Comparison of ENCODE assay signal across 7 mouse cellular contexts in the genomic region with DNA sequence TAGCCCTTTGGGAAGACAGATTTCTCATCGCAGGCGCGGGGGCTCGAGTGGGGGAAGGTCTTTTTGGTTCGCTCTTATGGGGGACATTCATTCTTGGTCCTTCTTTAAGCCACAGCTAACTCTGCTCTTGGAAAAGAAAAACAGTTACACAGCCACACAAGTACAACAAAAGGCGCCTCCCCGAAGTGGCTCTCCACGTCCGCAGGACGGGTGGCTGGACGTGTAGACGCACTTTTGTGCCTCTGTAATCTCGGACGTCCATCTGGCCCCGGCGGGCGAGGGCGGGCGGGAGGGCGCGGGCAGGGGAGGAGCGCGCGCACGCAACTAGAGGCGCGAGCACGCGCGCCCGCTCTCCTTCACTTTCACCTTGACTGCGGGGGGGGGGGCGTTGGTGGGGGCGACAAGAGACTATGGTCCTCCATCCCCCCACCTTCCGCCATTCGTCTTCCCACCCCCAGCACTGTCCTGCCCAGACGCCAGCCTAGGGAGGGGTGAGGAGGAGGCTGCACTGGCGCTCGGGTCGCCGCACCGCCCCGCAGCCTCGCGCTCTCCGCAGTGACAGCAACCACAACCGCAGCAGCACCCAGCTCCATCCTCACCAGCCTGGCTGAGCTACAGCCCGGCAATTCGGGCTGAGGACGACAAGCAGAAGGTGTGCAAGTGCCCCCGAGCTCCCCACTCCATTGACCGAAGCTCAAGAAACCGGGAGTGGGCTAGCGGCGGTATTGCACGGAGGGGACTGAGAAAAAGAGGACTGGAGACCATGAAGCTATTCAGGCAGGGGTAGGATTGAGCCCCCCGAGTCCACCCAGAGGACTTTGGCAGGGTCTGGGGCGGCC.
DNase-seq lines count a peak whose midpoint lies in the region; ATAC-seq and TF ChIP-seq lines count a peak whose summit lies in the region.

No protein-coding gene starts in this region.

- no peak for TF ChIP-seq POLR2A in lung, adult 2 months (IDR thresholded peaks at IDR 0.05; ENCODE audit: borderline replicate concordance, extremely low read depth, low read depth, low read length)
- peak; percentile 72 for TF ChIP-seq POLR2A in cerebellum, adult 2 months (IDR thresholded peaks at IDR 0.05; ENCODE audit: borderline replicate concordance, insufficient read depth, low read length)
- peak; percentile 56 for TF ChIP-seq POLR2A in olfactory bulb, adult 2 months (IDR thresholded peaks at IDR 0.05; ENCODE audit: insufficient read depth, low read depth, low read length)

- TF ChIP-seq CTCF in lung, adult 2 months (IDR thresholded peaks at IDR 0.05; ENCODE audit: insufficient read depth, low read length), result no peak
- TF ChIP-seq CTCF in cerebellum, adult 2 months (IDR thresholded peaks at IDR 0.05; ENCODE audit: borderline replicate concordance, insufficient read depth, low read depth, low read length), result no peak
- no peak for TF ChIP-seq CTCF in olfactory bulb, adult 2 months (IDR thresholded peaks at IDR 0.05; ENCODE audit: insufficient read depth, low read depth, low read length)

- no peaks in the 10 kb centered on the region for H3K9me3 ChIP-seq in forebrain, embryonic 11.5 days (ENCODE audit: control insufficient read depth, low read length)
- no peaks in the 10 kb centered on the region for H3K9me3 ChIP-seq in limb, embryonic 11.5 days (ENCODE audit: control insufficient read depth, low read length)

- peak overlapping the region; percentile 79 for H3K4me2 ChIP-seq in forebrain, embryonic 11.5 days (ENCODE audit: low read depth, low read length, severe bottlenecking)
- H3K4me2 ChIP-seq in limb, embryonic 11.5 days (ENCODE audit: low read depth, severe bottlenecking), result peak overlapping the region; percentile 63

- H3K27me3 ChIP-seq in cerebellum, adult 2 months (ENCODE audit: control insufficient read depth, insufficient read depth, low read length), result no peaks in the 10 kb centered on the region; the same call in 1 of the 2 replicates
- peaks cover 65% of the 10 kb centered on the region for H3K27me3 ChIP-seq in forebrain, embryonic 11.5 days (ENCODE audit: control insufficient read depth, insufficient read depth, low read length)
- peaks cover 81% of the 10 kb centered on the region for H3K27me3 ChIP-seq in limb, embryonic 11.5 days (ENCODE audit: control insufficient read depth, insufficient read depth, low read length)

- H3K4me3 ChIP-seq in lung, adult 2 months (replicated peaks; ENCODE audit: extremely low read depth, low read depth, low read length), result peak overlapping the region; percentile 68
- peak overlapping the region; percentile 100 for H3K4me3 ChIP-seq in cerebellum, adult 2 months (replicated peaks; ENCODE audit: insufficient read depth, low read depth, low read length)
- peak overlapping the region; percentile 48 for H3K4me3 ChIP-seq in forebrain, embryonic 11.5 days (ENCODE audit: low read depth, low read length)
- peak overlapping the region; percentile 36 for H3K4me3 ChIP-seq in limb, embryonic 11.5 days (ENCODE audit: low read depth, low read length)
- H3K4me3 ChIP-seq in olfactory bulb, adult 2 months (ENCODE audit: insufficient read depth, low read depth, low read length), result peak overlapping the region; percentile 91

- no peak for DNase-seq in lung, adult 2 months
- DNase-seq in lung, postnatal 36 days, result no peak
- peak; percentile 88 for DNase-seq in cerebellum, adult 2 months
- DNase-seq in forebrain, embryonic 11.5 days (ENCODE audit: low spot score), result peak; percentile 78
- peak; percentile 68 for DNase-seq in limb, embryonic 11.5 days (ENCODE audit: low spot score)
- no peak for DNase-seq in ovary, postnatal 36 days (ENCODE audit: low spot score)

- peak; percentile 54 for ATAC-seq in forebrain, embryonic 11.5 days (replicated peaks; ENCODE audit: low FRiP score)
- ATAC-seq in limb, embryonic 11.5 days (ENCODE audit: insufficient number of reproducible peaks, low FRiP score, low TSS enrichment, low read depth), result no peak

- no peaks in the 10 kb centered on the region for H3K36me3 ChIP-seq in forebrain, embryonic 11.5 days (ENCODE audit: control insufficient read depth, insufficient read depth, low read length)
- H3K36me3 ChIP-seq in limb, embryonic 11.5 days (ENCODE audit: control insufficient read depth, insufficient read depth, low read length), result no peaks in the 10 kb centered on the region

- under 1% methylated on average over 55 of the region's 58 CpGs for WGBS in lung, adult 2 months
- under 1% methylated on average over 58 of the region's 58 CpGs for WGBS in cerebellum, adult 2 months
- WGBS in forebrain, embryonic 11.5 days, result under 1% methylated on average over 56 of the region's 58 CpGs
- 0% methylated on average over 53 of the region's 58 CpGs for WGBS in limb, embryonic 11.5 days
- WGBS in olfactory bulb, adult 2 months, result under 1% methylated on average over 58 of the region's 58 CpGs

- H3K9ac ChIP-seq in forebrain, embryonic 11.5 days (ENCODE audit: low read length), result peak overlapping the region; percentile 59
- H3K9ac ChIP-seq in limb, embryonic 11.5 days (ENCODE audit: low read length), result no peak overlapping the region

- peak overlapping the region; percentile 99 for H3K27ac ChIP-seq in cerebellum, adult 2 months (ENCODE audit: insufficient read depth, low read length)
- H3K27ac ChIP-seq in forebrain, embryonic 11.5 days (ENCODE audit: low read depth, low read length), result peak overlapping the region; percentile 88
- H3K27ac ChIP-seq in limb, embryonic 11.5 days (replicated peaks; ENCODE audit: low read depth, low read length), result no peak overlapping the region
- peak overlapping the region; percentile 100 for H3K27ac ChIP-seq in olfactory bulb, adult 2 months (ENCODE audit: insufficient read depth, low read depth, low read length)

- peaks cover 8% of the 10 kb centered on the region; the same call in 1 of the 2 replicates for H3K4me1 ChIP-seq in lung, adult 2 months (ENCODE audit: control insufficient read depth, insufficient read depth, low read length)
- peaks cover 24% of the 10 kb centered on the region for H3K4me1 ChIP-seq in cerebellum, adult 2 months (ENCODE audit: control insufficient read depth, insufficient read depth, low read length)
- H3K4me1 ChIP-seq in forebrain, embryonic 11.5 days (replicated peaks; ENCODE audit: control insufficient read depth, insufficient read depth, low read length), result peaks cover 13% of the 10 kb centered on the region
- H3K4me1 ChIP-seq in limb, embryonic 11.5 days (ENCODE audit: control insufficient read depth, insufficient read depth, low read length), result peaks cover 17% of the 10 kb centered on the region
- peaks cover 17% of the 10 kb centered on the region for H3K4me1 ChIP-seq in olfactory bulb, adult 2 months (ENCODE audit: control insufficient read depth, insufficient read depth, low read length)

Comparison
In these comparisons a context has a peak if more than half of its experiments do, and no peak if none do; other contexts are left out.
1. DNase-seq: peak in cerebellum, adult 2 months (2 of 2), forebrain, embryonic 11.5 days (single experiment) and limb, embryonic 11.5 days (single experiment); none in lung, adult 2 months (single experiment), lung, postnatal 36 days (single experiment) and ovary, postnatal 36 days (single experiment).
2. H3K4me3 ChIP-seq: peak in every context shown above with its lines; median percentile 100 in cerebellum, adult 2 months; 91 in olfactory bulb, adult 2 months; 68 in lung, adult 2 months; 48 in forebrain, embryonic 11.5 days; 36 in limb, embryonic 11.5 days.